15 mouse cellular contexts compared by ENCODE assay signal in the genomic region with DNA sequence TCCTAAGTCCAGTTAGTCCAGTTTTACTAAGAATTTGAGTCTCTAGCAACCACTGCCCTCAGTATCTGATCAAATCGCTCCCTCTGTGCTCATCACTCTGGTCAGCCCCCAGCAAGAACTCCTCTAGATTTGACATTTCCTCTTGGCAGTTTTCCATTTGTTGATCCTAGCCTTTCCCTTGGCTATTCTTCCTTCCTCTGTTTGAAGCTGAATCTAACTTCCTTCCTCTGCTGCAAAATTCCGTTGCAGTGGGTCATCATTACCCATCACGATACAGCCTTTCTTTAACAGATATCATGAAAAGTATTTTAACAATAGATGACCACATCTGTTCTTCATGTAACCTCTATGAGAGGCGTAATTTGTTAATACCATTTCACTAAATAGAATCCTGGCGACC. TPM values are rescaled to one million over a fixed set of nuclear protein-coding genes. Genes with fewer than 3 reads are reported as not detected.
A peak's percentile ranks its signal among the peaks of the same experiment; 100 is the strongest.
DNase-seq lines count a peak whose midpoint lies in the region; ATAC-seq and TF ChIP-seq lines count a peak whose summit lies in the region.
"Had no signal": no experiment of that assay in that cellular context is flagged by ENCODE, and none has a peak within 500 bp of the region (broad histone marks: within the 10 kb centered on the region; RNA-seq: fewer than 3 reads in every experiment).

No protein-coding gene starts in this region.

- H3K4me3 ChIP-seq in kidney, postnatal 0 days (replicated peaks; ENCODE audit: low read depth, low read length), result no peak overlapping the region
- H3K4me3 ChIP-seq in brown adipose tissue, adult 24 weeks (ENCODE audit: insufficient read depth, low read depth, low read length), result no peak overlapping the region
- H3K4me3 ChIP-seq: embryonic facial prominence, embryonic 15.5 days; midbrain, embryonic 10.5 days had no signal

- intact Hi-C loops in heart, postnatal 36 days (cut with DNase I), result no loop called here

- WGBS in kidney, postnatal 0 days, result 68% methylated on average over 5 of the region's 5 CpGs

- no peaks in the 10 kb centered on the region for H3K4me1 ChIP-seq in kidney, postnatal 0 days (replicated peaks; ENCODE audit: insufficient read depth, low read length)
- H3K4me1 ChIP-seq in brown adipose tissue, adult 24 weeks (ENCODE audit: control insufficient read depth, insufficient read depth, insufficient read length, low read length), result peaks cover 6% of the 10 kb centered on the region; the same call in 1 of the 2 replicates
- H3K4me1 ChIP-seq: embryonic facial prominence, embryonic 15.5 days; midbrain, embryonic 10.5 days had no signal

- DNase-seq in heart, adult 8-10 months (ENCODE audit: low spot score), result peak; percentile 44
- DNase-seq in heart, postnatal 36 days, result no peak
- peak; percentile 40 for DNase-seq in kidney, postnatal 0 days (ENCODE audit: low spot score)
- DNase-seq in kidney, adult 11 months, result no peak
- peak; percentile 43 for DNase-seq in lung, postnatal 36 days
- no peak for DNase-seq in cerebellum, adult 9-11 months
- DNase-seq: cerebellum, postnatal 10 days; right cerebral cortex, postnatal 4 days; thymus, adult 2 months had no signal

- no peaks in the 10 kb centered on the region for H3K36me3 ChIP-seq in kidney, postnatal 0 days (ENCODE audit: insufficient read depth, low read length)
- H3K36me3 ChIP-seq: embryonic facial prominence, embryonic 15.5 days; midbrain, embryonic 10.5 days had no signal

- H3K9ac ChIP-seq in kidney, postnatal 0 days (ENCODE audit: low read depth, low read length), result no peak overlapping the region
- H3K9ac ChIP-seq: embryonic facial prominence, embryonic 15.5 days; liver, embryonic 14.5 days had no signal

- H3K27me3 ChIP-seq in kidney, postnatal 0 days (ENCODE audit: insufficient read depth, low read length), result no peaks in the 10 kb centered on the region
- H3K27me3 ChIP-seq: embryonic facial prominence, embryonic 15.5 days had no signal

- no peak overlapping the region for H3K4me2 ChIP-seq in kidney, postnatal 0 days (ENCODE audit: low read length)
- H3K4me2 ChIP-seq: embryonic facial prominence, embryonic 15.5 days had no signal

- no peaks in the 10 kb centered on the region for H3K9me3 ChIP-seq in kidney, postnatal 0 days (replicated peaks; ENCODE audit: low read length)
- H3K9me3 ChIP-seq: embryonic facial prominence, embryonic 15.5 days; midbrain, embryonic 10.5 days had no signal

- TF ChIP-seq CTCF in kidney, postnatal 0 days (IDR thresholded peaks at IDR 0.05; ENCODE audit: low read depth), result no peak

- ATAC-seq in kidney, postnatal 0 days (replicated peaks; ENCODE audit: low FRiP score, low read depth), result no peak
- ATAC-seq: hindbrain, embryonic 16.5 days; intestine, postnatal 0 days had no signal

- H3K27ac ChIP-seq in kidney, postnatal 0 days, result no peak overlapping the region
- peak overlapping the region; percentile 100 for H3K27ac ChIP-seq in brown adipose tissue, adult 24 weeks (replicated peaks; ENCODE audit: low read depth, low read length)
- H3K27ac ChIP-seq: embryonic facial prominence, embryonic 15.5 days; liver, embryonic 14.5 days; midbrain, embryonic 10.5 days had no signal

RNA-seq across cellular contexts. Expression of gene Xiap, which starts 2.5 kb away (rescaled TPM):
- 10 to 100 TPM; 25.8 to 27.2 (median 25.9) TPM for total RNA-seq in heart, adult 8-10 months (2022)
- total RNA-seq in heart, postnatal 36 days (2021), result 10 to 100 TPM; 32.7 to 33.1 TPM
- 15.6 and 15.9 TPM in 2 replicates for polyA plus RNA-seq in kidney, postnatal 0 days (2015; fragmentation: Nextera tagmentation; extraction: Ambion mirVana)
- 27.7 and 28.5 TPM in 2 replicates for polyA plus RNA-seq in brown adipose tissue, adult 24 weeks (2012; ENCODE audit: insufficient read depth, insufficient read length, missing spikeins)

Comparison
In these comparisons a context has a peak if more than half of its experiments do, and no peak if none do; other contexts are left out.
1. DNase-seq: peak in heart, adult 8-10 months (single experiment), kidney, postnatal 0 days (single experiment) and lung, postnatal 36 days (single experiment); none in heart, postnatal 36 days (0 of 2), kidney, adult 11 months (single experiment) and cerebellum, adult 9-11 months (single experiment).